Mouse (Mus musculus): Measurements from ENCODE around the gene Tspan5.

- TF ChIP-seq TAL1 (IDR thresholded peaks at IDR 0.05; ENCODE audit: low read length) (no peak), GATA1 (IDR thresholded peaks at IDR 0.05; ENCODE audit: low read length) (no peak)
These were observed 117.7 kb downstream of the Tspan5 start for GRCm38 (mm10) chr3:138859666-138860065.
